14 mouse cellular contexts compared by ENCODE assay signal in the genomic region with DNA sequence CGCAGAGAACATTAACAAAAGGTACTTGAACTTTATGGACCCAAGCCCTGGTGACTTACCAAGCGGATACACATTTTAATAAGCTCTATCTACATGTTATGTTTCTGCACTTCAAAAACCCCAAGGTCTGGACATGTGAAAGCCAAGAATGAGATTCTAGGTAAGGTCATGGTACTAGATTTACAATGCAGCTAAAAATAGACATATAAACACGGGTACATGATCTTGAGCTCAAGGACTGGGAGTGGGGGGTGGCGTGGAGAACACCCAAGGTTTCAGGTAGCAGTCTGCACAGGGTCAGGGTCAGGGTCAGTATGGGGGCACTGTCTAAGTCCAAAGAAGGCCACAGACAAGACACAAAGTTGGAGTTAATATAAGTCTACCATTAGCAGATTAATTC. TPM values are rescaled to one million over a fixed set of nuclear protein-coding genes. Genes with fewer than 3 reads are reported as not detected.
"Had no signal": no experiment of that assay in that cellular context is flagged by ENCODE, and none has a peak within 500 bp of the region (broad histone marks: within the 10 kb centered on the region; RNA-seq: fewer than 3 reads in every experiment).

No protein-coding gene starts in this region.

- DNase-seq: left cerebral cortex, postnatal 4 days; lung, embryonic 14.5 days; lung, postnatal 10 days; lung, postnatal 4 days; midbrain, embryonic 14.5 days; spleen, adult 18-20 months; thymus, adult 18-20 months; thymus, postnatal 14 days had no signal

- H3K27ac ChIP-seq: limb, embryonic 13.5 days; midbrain, embryonic 10.5 days; neural tube, embryonic 15.5 days had no signal

- H3K9ac ChIP-seq: limb, embryonic 13.5 days; lung, embryonic 14.5 days; neural tube, embryonic 15.5 days had no signal

- H3K4me3 ChIP-seq: limb, embryonic 13.5 days; midbrain, embryonic 10.5 days; myocyte; neural tube, embryonic 15.5 days had no signal

- H3K9me3 ChIP-seq: limb, embryonic 13.5 days; midbrain, embryonic 10.5 days; neural tube, embryonic 15.5 days had no signal

- H3K27me3 ChIP-seq: limb, embryonic 13.5 days; neural tube, embryonic 15.5 days had no signal

- H3K4me2 ChIP-seq: limb, embryonic 13.5 days; liver, embryonic 11.5 days; lung, embryonic 14.5 days; neural tube, embryonic 15.5 days had no signal

RNA-seq across cellular contexts. Expression of a gene that starts 59.9 kb away (rescaled TPM):
- total RNA-seq: megakaryocyte, adult 5-6 weeks had no signal
- polyA plus RNA-seq: myocyte had no signal
